Mouse (Mus musculus) left cerebral cortex, adult 2 months (tissue): ENCODE results near the gene Ints13. TPM values are rescaled to one million over a fixed set of nuclear protein-coding genes. Genes with fewer than 3 reads are reported as not detected.
"Not testable (repeated sequence)": the region's sequence is repeated elsewhere in the genome, so short reads cannot be mapped to it uniquely, and the experiment has no call there.

Experiments
- DNase-seq, 2 experiments: peaks; one replicate each; pipeline ENCODE4 v3.0.0; 2021 to 2022; ENCODE audit warnings: low spot score in 2 of 2, mixed read lengths in 1 of 2; ENCODE audit errors: extremely low spot score in 1 of 2
- H3K27ac ChIP-seq: fragments of 200-600 bp; 2 replicates; pipeline ENCODE4 v1.8.1; 2022
- H3K4me3 ChIP-seq: fragments of 200-600 bp; 2 replicates; pipeline ENCODE4 v1.8.1; 2022
- CTCF ChIP-seq: fragments of 200-600 bp; IDR thresholded peaks from 2 replicates; pipeline ENCODE4 v1.8.1; 2022; ENCODE audit warnings: antibody characterized with exemption, mild to moderate bottlenecking, moderate library complexity
- intact Hi-C: fragments of 180-260 bp; cut with DNase I; formaldehyde crosslinking; loops from one replicate; pipeline ENCODE4 v1.15.1; 2025
- total RNA-seq, 2 experiments: library from RNA; stranded (reverse); gene quantifications; 2 replicates each; pipeline ENCODE4 v1.2.3; 2021

Ints13 gene
- total RNA-seq, 2 experiments from 2014 or later = 38.4 to 38.6 TPM

- peak overlapping the region; percentile 61 for H3K4me3 ChIP-seq
- DNase-seq = peak in 1 of 2 experiments; percentile 50
- TF ChIP-seq CTCF = no peak
- H3K27ac ChIP-seq = peak overlapping the region; percentile 99
- intact Hi-C loops = no loop called here
These were observed 2.8 kb upstream of the Ints13 start for GRCm38 (mm10) chr6:146580381-146580926.

GRCm38 (mm10) chr6:146578586-146578985 lies 951 bp upstream of the Ints13 start:
- peak overlapping the region; percentile 99 for H3K27ac ChIP-seq
- DNase-seq = peak in 1 of 2 experiments; percentile 30
- TF ChIP-seq CTCF = no peak
- intact Hi-C loops = loop anchor here (5.0 to 10.0 kb wide), 3 partner anchors 76 to 716 kb away; partner anchors contain the start of gene Itpr2
- peak overlapping the region; percentile 61 for H3K4me3 ChIP-seq

GRCm38 (mm10) chr6:146578111-146578531 lies 486 bp upstream of the Ints13 start:
- DNase-seq = no peak
- H3K27ac ChIP-seq = peak overlapping the region; percentile 99
- TF ChIP-seq CTCF = no peak
- peak overlapping the region; percentile 61 for H3K4me3 ChIP-seq
- intact Hi-C loops = loop anchor here (5.0 to 10.0 kb wide), 3 partner anchors 76 to 716 kb away; partner anchors contain the start of gene Itpr2

- DNase-seq = no peak
- Histone ChIP-seq H3K27ac (peak within 1 kb of the TSS; percentile 99), H3K4me3 (peak within 1 kb of the TSS; percentile 61)
- no peak for TF ChIP-seq CTCF
- intact Hi-C loops = loop anchor here (2.0 to 10.0 kb wide), 4 partner anchors 66 to 715 kb away; partner anchors contain the start of genes Itpr2, Med21 and Tm7sf3
These were observed 732 bp downstream of the Ints13 start, which contains the start of gene Fgfr1op2 for GRCm38 (mm10) chr6:146576903-146577302. Gene Fgfr1op2, plus strand, starts transcription at chr6:146577203.

GRCm38 (mm10) chr6:146572073-146572472 lies 5.6 kb downstream of the Ints13 start:
- Histone ChIP-seq H3K4me3 (no peak overlapping the region), H3K27ac (no peak overlapping the region)
- no peak for DNase-seq
- TF ChIP-seq CTCF = no peak
- intact Hi-C loops = loop anchor here (10.0 kb wide), 1 partner anchor 287 kb away; no protein-coding TSS in a partner anchor

GRCm38 (mm10) chr6:146562461-146562860 lies 15.2 kb downstream of the Ints13 start:
- H3K27ac ChIP-seq, H3K4me3 ChIP-seq, intact Hi-C loops, DNase-seq: not testable (repeated sequence)

GRCm38 (mm10) chr6:146551326-146551725 lies 26.3 kb downstream of the Ints13 start:
- intact Hi-C loops = no loop called here
- TF ChIP-seq CTCF = no peak
- Histone ChIP-seq H3K4me3 (no peak overlapping the region), H3K27ac (no peak overlapping the region)
- DNase-seq = no peak

- no peak for TF ChIP-seq CTCF
- DNase-seq = no peak
- no peak overlapping the region for H3K4me3 ChIP-seq
- H3K27ac ChIP-seq = no peak overlapping the region
- intact Hi-C loops = no loop called here
These were observed 27.2 kb downstream of the Ints13 start for GRCm38 (mm10) chr6:146550421-146550820.

- H3K4me3 ChIP-seq = no peak overlapping the region
- intact Hi-C loops = loop anchor here (5.0 kb wide), 1 partner anchor 133 kb away; no protein-coding TSS in a partner anchor
- DNase-seq = no peak
- no peak overlapping the region for H3K27ac ChIP-seq
- TF ChIP-seq CTCF = no peak
These were observed 32.3 kb downstream of the Ints13 start for GRCm38 (mm10) chr6:146545289-146545865.

- peak; percentile 32 for TF ChIP-seq CTCF
- intact Hi-C loops = loop anchor here (5.0 kb wide), 1 partner anchor 132 kb away; no protein-coding TSS in a partner anchor
- no peak for DNase-seq
- Histone ChIP-seq H3K27ac (no peak overlapping the region), H3K4me3 (no peak overlapping the region)
These were observed 33.0 kb downstream of the Ints13 start for GRCm38 (mm10) chr6:146544622-146545021.

GRCm38 (mm10) chr6:146540386-146540785 lies 37.2 kb downstream of the Ints13 start:
- DNase-seq = no peak
- intact Hi-C loops = no loop called here
- H3K4me3 ChIP-seq = no peak overlapping the region
- no peak for TF ChIP-seq CTCF
- no peak overlapping the region for H3K27ac ChIP-seq

- no peak for DNase-seq
These were observed 39.0 kb downstream of the Ints13 start for GRCm38 (mm10) chr6:146538661-146539060.

More at GRCm38 (mm10) chr6:146538661-146539060, 39.0 kb downstream of the Ints13 start:
- no peak overlapping the region for H3K4me3 ChIP-seq
- intact Hi-C loops = no loop called here
- TF ChIP-seq CTCF = no peak
- H3K27ac ChIP-seq = no peak overlapping the region
